Mouse (Mus musculus): ENCODE data around the gene Cep162. TPM values are rescaled to one million over a fixed set of nuclear protein-coding genes. Genes with fewer than 3 reads are reported as not detected.

The Cep162 gene
- 0.51 and 0.70 TPM in 2 replicates for polyA plus RNA-seq (2012)

DNA sequence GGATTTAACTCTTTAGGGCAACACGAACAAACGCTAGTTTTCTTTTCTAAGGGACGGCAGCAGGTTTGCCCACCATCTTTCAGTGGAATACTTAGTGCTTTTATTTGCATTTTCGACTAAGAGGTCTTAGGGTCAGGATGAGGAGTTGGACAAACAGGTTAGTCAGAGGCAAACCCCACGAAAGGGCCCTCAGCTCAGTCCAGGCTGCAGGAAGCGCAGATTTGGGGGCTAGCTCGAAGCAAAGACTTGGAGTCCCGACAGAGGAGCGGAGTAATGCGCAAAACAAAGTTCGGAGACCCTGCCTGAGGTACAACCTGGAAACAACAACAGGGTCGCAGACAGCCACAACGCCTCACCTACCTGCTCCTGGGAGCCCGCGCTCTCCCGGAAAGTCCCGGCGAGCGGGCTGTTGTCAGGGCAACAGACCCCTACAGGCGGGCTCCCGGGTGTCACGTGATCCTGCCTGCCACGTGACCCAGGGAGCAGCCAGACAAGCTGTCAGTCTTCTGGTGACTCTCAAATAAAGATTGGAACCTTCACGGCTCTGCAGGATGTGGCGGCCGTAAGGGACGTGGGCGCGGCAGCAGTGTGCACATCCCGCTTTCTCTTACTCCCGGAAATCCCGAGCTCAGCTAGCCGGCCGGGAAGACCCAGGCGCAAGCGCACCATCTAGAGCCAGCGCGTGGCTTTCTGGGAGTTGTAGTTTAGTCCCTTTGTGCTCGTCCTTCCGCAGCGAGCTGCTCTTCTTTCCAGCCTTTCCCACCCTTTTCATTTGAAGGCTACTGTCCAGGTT, at the start of gene Cep162:
Cep162 (minus strand) TSS at position 634 of the 793 bp plus-strand sequence.
- no peak for TF ChIP-seq GATA1 (IDR thresholded peaks at IDR 0.05; ENCODE audit: low read length)

DNA sequence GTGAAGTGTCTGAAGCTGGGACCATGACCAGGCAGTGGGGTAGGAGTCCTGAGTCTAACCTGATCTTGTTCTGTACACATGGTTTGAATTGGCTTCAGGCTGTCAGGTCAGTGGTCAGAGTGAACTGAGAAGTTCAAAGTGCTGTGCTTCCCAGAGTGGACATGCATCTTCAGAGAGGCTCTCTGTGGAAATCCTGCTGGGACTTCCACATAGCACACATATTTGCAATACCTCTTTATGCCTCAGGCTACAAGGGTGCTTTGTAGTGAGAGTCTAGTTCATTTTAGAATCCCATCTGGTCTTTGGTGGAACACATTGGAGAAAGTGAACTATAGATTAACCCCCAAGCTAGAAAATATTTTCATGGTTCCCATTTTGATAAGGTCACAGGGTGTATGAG, 47.9 kb upstream of the Cep162 start:
- no peak for TF ChIP-seq GATA1 (IDR thresholded peaks at IDR 0.05; ENCODE audit: low read length)

DNA sequence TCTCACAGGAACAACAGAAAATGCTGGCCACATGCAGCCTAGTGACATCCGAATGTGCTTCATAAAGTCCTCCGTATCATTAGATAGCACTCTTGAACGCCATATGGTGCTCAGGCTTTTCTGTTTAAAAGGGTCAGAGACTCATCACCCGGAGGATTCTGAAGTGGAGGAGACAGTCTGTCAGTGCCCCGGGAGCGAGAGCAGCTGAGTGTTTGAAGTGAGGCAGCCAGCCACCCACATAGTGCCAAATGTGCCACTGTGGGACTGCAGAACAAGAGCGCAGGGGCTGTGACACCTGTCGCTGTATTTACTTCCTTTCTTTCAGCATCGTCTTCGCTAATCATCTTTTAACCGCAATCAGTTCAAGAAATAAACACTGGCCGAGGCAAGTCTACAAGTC, 43.6 kb upstream of the Cep162 start:
- no peak for TF ChIP-seq GATA1 (IDR thresholded peaks at IDR 0.05; ENCODE audit: low read length)

DNA sequence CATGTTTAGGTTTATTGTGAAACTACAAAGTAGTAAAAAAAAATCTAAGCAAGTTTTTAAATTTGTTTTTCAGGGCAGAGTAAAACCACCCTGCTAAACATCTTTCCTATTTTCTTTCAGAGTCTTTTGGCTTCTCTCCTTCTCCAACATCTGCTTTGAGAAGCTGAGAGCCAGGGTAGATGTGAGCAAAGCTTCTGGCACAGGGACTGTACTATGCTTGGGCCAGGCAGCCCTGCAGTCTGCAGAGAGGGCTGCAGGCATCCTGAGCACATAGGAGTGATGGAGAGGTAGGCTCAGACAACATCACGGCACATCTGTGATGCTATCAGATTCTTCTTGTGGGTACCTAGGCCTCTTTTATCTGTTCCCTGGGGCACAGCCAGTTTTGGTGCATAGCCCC, 42.2 kb upstream of the Cep162 start:
- TF ChIP-seq GATA1 (IDR thresholded peaks at IDR 0.05; ENCODE audit: low read length): no peak

DNA sequence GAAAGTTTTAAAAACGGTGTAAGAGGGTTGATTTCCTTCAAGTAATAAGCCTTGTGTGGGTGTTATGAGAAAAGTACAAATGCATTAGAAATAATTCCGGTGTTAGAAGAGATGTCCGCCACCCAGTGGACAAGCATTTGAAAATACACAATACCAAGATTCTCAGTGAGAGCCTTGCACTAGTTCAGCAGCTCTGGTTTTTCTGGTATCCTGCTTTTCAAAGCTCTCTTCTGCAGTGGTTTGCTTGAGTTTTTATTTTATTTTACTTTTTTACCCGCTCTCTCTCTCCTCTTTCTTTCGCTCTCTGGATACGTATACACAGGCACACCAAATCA, 327 bp upstream of the Cep162 start:
- no peak for TF ChIP-seq GATA1 (IDR thresholded peaks at IDR 0.05; ENCODE audit: low read length)

DNA sequence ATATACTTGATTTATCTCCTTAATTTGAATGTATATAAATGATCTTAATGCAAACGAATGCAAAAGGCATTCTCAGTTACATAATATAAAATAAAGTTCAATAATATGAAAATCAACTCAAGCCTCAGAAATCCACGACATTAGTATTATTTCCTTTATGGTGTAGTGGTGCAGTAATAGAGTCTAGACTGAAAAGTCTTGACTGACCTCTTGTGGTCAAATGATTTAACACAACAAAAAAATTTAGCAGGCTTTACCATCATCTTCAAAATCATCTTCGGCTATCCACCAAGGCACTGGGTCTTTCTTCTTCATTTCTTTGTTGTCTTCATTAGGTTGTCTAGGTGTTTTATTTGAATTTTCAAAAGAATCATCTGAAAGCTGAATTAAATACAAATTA, 7.2 kb downstream of the Cep162 start:
- no peak for TF ChIP-seq GATA1 (IDR thresholded peaks at IDR 0.05; ENCODE audit: low read length)

DNA sequence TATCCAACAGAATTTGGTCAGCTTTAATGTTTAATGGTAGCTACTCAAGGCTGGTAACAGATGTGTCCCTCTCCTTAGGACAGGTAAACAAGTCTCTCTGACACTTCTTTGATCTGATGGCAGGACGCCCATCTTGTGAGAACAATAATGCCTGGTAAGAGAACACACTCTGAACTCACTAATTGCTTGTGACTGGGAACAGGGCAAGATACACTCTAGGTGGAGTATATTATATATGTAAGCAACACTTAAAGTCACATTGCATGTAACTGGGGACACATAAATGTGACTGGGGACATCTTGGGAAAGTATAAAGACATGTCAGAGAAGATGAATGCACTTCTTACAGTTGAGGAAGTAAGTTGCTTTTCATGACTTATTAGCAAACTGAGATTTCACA, 7.7 kb downstream of the Cep162 start:
- no peak for TF ChIP-seq GATA1 (IDR thresholded peaks at IDR 0.05; ENCODE audit: low read length)

DNA sequence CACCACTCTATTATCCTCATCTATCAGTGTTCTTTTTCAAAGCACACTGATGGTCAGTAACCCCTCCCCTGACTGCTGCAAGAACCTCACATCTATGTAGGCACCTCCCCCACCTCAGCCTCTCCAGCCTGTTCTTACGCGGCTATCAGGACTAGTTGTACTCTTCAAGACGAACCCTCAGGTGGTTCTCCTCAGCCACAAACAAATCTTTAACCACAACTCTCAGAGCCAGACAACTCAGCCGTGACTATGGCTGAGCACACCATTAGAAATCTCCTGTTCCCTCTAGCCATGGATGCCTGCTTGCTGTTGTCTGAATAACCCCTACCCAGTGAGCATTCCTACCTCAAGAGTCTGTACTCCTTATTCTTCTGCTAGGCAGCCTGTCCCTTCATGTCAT, 42.1 kb downstream of the Cep162 start:
- no peak for TF ChIP-seq GATA1 (IDR thresholded peaks at IDR 0.05; ENCODE audit: low read length)

DNA sequence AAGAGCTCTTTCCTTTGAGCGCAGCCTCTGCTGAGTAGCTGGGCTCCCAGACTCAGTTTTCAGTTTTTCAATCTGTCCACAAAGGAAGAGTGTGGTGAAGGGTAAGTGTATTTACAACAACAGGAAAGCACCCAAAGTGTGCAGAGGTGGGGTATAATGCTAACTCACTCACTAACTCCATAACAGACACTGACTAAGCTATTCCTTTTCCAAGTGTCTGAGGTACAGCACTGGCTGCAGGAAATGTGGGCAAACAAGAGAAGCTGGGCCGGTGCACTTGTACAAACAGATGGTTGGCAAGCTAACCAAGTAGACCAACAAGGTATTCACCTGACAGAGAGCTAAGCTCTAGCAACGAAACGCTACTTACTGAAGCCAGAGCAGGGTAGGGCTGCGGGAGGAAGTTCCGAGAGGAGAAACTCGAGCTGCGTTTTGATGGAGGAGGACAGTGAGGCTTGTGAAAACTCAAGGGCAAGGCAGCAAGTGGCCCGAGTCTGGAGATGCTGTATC, 44.5 kb downstream of the Cep162 start:
- no peak for TF ChIP-seq GATA1 (IDR thresholded peaks at IDR 0.05; ENCODE audit: low read length)

DNA sequence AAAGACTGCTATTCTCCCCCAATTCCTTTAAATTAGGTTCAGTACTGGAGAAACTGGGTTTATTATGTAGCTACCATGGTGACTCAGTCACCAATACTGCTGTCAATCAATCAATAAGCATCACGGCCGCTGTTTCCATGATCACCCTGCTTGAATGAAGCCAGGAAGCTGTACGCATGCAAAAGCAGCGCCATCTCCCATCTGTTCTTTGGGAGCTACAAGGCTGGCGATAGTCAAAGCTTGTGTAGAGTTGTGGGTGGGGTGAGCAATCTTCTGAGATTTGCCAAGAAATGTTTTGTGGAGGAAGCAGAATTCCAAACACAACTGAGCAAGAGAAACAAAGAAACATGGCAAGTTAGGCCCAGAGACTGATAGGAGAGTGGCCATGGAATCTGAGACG, 52.9 kb downstream of the Cep162 start:
- no peak for TF ChIP-seq GATA1 (IDR thresholded peaks at IDR 0.05; ENCODE audit: low read length)

DNA sequence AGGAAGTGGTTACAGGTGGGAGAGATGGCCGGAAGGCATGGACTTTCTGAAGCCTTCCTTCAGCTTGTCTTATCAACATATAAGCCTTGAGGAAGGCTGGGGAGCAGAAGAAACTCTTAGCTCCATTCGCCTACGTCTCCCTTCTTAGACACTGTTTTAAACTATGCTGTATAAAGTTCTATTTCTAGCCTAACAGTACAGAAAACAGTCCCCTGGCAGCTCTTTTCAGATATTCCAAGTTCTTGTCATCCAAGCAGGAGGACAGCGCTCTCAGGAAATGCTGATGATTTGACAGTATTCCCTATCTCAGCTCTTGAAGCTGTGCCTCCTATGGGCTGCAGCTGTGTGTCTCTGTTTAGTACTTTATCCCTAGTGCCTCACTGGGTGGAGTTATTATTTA, 54.4 kb downstream of the Cep162 start:
- TF ChIP-seq GATA1 (IDR thresholded peaks at IDR 0.05; ENCODE audit: low read length): no peak

DNA sequence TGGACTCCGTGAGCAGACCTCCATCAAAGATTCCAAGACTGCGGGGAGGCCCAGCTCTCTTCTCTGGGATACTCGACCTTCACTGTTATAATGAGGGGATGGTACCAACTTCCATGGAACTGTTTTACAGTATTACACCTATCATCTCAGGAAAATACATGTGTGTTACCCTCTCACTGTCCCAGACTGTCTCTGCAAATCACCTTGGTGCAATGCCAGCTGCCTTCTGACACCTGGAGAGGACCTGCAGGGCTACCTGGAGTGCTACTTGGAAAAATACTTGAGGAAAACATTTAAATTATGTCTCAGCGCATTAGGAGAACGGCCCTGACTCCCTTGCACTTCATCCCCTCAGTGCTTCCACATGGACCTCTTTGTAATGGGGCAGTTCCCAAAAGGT, 54.9 kb downstream of the Cep162 start:
- TF ChIP-seq GATA1 (IDR thresholded peaks at IDR 0.05; ENCODE audit: low read length): no peak

DNA sequence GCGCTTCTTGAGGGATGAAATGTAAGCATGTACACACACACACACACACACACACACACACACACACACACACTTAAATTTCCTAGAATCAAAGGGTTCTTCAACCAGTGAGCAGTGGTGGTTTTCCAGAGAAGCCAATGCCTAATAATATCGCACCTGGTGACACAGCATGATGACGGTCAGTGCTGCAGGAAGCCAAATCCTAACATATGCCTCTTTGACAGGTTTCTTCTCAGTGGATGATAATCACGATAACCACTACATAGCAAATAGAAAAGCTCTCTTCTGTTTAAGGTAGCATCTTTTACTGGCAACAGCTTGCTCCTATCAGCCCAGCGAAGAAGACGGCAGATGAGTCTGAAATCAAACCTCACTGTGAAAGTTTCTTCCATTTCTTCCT, 57.3 kb downstream of the Cep162 start:
- TF ChIP-seq GATA1 (IDR thresholded peaks at IDR 0.05; ENCODE audit: low read length): no peak

DNA sequence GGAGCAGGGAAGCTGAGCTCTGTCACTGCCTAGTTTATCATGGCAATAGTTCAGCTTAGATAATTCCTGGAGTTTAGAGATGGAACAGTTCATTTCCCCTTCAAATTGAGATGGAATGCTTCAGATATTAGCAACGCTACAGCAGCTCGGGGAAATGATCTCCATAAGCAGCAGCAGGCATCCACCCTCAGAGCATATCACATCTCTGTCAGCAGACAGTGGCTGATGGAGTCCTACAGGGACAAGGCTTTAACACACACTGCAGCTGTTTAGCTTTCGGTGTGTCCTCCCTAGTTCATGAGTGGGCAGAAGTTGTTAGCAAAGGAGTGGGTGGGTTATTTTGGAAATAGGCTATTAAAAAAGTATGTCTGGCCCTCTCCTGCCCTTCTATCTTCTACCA, 58.1 kb downstream of the Cep162 start:
- TF ChIP-seq GATA1 (IDR thresholded peaks at IDR 0.05; ENCODE audit: low read length): no peak

DNA sequence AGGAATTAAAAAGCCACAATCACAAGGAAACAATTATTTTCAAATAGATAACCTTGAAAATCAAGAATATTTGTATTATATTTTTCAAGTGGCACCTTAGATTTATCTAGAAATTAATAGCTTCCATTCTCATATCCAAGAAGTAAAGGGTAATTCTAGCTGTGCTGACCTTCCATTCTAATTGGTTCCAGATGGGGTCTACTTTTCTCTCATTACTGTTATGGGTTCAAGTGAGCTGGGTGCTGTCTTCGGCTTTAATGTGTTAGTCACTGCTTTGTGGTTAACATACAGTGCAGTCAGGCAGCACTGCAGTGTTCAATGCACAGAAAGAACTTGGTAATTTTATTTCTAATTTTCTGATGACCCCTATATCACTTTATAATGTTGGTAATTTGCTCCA, 61.6 kb downstream of the Cep162 start:
- no peak for TF ChIP-seq GATA1 (IDR thresholded peaks at IDR 0.05; ENCODE audit: low read length)

DNA sequence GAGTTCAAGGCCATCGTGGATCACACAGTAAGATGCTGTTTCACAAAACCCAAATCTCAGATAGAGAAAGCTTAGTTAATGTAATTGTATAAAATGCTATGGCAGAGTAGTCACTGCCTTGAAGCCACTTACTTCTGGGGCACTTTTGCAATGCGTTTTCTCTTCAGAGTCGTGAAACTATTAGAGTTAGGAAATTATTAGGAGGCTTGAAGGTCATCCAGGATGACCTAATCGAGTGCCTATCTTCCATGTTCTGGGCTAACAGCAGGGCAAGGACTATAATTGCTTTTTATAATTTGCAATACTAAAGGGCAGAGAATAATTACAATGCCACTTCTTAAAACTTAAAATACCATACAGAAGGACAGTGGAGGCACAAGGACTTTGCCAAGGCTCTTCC, 68.0 kb downstream of the Cep162 start:
- no peak for TF ChIP-seq GATA1 (IDR thresholded peaks at IDR 0.05; ENCODE audit: low read length)

DNA sequence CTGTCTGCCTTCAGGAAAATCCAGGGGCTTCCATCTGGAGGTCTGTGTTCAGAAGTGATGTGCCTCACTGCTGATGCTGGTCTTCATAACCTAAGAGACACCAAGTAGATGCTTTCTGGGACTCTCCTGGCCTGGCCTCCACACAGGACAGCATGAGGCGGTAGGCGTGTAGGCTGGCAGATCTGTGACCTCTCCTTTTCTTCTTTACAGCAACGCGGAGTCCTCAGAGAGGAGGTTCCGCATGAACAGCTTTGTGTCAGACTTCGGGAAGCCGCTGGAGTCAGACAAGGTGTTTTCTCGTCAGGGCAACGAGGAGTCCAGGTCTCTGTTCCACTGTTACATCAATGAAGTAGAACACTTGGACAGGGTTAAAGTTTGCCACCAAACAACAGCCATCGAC, 73.1 kb downstream of the Cep162 start:
- no peak for TF ChIP-seq GATA1 (IDR thresholded peaks at IDR 0.05; ENCODE audit: low read length)

DNA sequence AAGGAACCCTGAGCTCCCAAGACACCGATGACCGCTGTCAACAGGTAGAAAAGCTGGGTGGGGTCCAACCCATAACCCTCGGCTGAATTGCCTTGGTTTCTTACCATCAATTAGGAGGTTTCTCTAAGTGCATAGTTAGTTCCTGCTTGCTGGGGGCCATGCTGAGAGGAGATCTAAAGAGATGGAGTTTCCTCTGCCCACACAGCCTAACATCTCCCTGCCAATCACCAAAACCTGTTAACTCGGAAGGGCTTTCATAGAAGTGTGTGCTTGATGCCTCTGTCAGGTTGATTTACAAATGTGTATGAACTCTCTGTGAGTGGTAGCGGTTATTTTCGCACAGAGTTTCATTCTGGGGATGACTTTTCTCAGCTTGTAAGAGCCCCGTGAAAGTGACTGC, 76.8 kb downstream of the Cep162 start:
- TF ChIP-seq GATA1 (IDR thresholded peaks at IDR 0.05; ENCODE audit: low read length): no peak
